Mouse (Mus musculus): ENCODE measurements around the gene Tgm5.
"Not testable (repeated sequence)": the region's sequence is repeated elsewhere in the genome, so short reads cannot be mapped to it uniquely, and the experiment has no call there.

Tgm5 gene

GRCm38 (mm10) chr2:121041098-121041497, 44.5 kb downstream of the Tgm5 start:
- DNase-seq (ENCODE audit: low read depth, low spot score), result peak; percentile 15

DNA sequence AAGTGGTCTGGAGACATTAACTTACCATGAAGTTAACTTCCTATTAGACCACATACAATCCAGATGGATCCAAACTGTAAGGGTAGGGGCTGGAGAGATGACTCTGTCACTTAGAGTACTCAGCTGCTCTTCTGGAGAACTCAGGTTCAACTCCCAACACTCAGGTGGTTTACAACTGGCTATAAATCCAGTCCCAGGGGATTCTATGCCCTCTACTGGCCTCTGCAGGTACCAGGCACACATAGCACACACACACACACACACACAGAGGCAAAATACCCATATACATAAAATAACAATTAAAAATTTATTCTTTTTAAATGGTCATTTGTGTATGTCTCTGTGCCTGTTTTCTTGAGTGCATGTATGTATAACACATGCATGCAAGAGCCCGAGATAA, 46.3 kb downstream of the Tgm5 start:
- no peak for DNase-seq (ENCODE audit: low read depth, low spot score)

DNA sequence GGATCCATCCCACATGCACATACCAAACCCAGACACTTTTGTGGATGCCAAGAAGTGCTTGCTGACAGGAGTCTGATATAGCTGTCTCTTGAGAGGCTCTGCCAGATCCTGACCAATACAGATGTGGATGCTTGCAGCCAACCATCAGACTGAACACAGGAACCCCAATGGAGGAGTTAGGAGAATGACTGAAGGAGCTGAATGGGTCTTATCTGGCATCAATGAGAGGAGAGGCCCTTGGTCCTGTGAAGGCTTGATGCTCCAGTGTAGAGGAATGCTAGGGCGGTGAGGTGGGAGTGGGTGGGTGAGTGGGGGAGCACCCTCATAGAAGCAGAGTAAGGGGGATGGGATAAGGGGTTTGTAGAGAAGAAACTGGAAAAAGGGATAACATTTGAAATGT, 46.8 kb downstream of the Tgm5 start:
- DNase-seq (ENCODE audit: low read depth, low spot score), result not testable (repeated sequence)

DNA sequence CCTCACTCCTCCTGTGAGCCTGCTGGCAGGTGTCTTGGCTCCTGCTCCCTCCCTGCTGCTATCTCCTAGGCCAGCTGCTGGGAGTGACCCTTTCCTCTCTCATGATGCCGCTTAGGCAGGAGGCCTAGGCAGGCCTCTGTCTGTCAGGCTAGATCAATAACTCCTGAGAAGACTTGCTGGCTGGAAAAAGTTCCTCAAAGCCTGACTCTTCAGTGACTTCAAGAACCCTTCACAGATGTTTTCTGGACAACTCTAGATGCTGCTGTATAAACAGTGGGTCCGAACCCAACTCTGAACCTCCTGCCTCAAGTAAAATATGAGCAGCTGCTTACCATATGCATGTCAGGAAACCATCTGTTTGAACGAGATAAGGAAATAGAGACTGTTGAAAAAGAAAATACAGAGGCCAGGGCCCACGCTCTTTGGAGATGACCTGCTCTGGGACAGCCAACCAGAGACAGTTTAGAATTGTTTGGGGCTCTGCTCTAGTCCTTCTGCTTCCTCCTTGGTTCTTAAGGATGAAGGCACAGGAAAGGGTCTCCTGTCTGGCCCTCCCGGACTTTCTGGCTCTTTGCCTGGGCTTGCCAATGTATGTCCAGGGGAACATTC, 48.8 kb downstream of the Tgm5 start, which contains the start of gene Epb42:
Gene Epb42, minus strand, starts transcription at position 340 of the 609 bp plus-strand sequence.
- DNase-seq (ENCODE audit: low read depth, low spot score), result no peak

DNA sequence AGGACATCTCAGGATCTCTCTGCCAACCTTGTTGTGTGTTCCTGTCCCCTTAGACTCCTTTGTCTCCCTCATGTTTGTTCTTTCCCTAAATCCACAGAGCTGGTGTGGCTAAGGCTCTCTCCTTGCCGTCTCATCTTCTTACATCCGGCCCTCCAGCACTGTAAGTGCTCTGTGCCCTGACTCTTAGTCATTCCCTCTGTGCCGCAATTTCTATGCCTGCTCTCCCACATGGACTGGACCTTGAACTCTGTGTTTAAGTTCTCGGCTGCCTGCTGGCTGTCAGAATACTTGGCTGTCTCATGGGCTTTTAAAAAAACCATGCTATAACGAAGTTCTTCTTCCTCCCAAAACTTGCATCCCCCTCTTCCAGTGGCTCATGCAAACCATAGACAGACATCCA, 62.7 kb downstream of the Tgm5 start:
- DNase-seq (ENCODE audit: low read depth, low spot score), result no peak

DNA sequence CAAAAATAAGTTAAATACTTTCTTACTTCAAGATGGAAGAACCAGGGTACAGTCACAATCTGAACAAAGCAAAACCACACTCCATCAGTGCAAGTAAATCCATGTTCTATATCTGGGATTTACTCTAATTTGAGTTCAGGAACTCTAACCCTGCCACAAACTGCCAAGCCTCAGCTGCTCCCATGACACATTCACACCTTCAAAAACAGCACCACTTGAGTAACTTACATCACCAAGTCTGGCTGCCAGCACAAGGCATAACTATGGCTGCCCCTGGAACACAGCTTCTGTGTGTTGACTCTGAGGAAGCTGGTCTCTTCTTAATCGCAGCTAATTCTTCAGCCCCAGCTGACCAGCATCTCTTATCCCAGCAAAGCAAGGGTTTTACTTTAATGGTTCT, 68.5 kb downstream of the Tgm5 start:
- no peak for DNase-seq (ENCODE audit: low read depth, low spot score)

- no peak for DNase-seq (ENCODE audit: low read depth, low spot score)
These were observed 69.4 kb downstream of the Tgm5 start for GRCm38 (mm10) chr2:121016226-121016625.

DNA sequence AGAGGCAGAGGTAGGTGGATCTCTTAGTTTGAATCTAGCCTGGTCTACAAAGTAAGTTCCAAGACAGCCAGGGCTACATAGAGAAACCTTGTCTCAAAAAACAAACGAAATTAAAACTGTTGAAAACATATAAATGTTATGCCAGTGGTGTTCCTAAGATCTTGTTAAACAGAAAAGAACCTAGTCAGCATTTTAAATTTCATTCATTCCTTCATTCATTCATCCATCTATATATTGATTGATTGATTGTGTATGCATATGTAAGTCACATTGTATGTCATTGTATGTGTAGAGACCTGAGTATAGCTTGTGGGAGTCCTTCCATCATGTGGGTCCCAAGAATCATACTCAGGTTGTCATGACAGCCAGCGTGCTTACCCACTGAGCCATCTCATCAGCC, 70.1 kb downstream of the Tgm5 start:
- DNase-seq (ENCODE audit: low read depth, low spot score), result no peak

- DNase-seq (ENCODE audit: low read depth, low spot score), result no peak
These were observed 73.0 kb downstream of the Tgm5 start for GRCm38 (mm10) chr2:121012676-121013075.

- DNase-seq (ENCODE audit: low read depth, low spot score), result no peak
These were observed 76.5 kb downstream of the Tgm5 start for GRCm38 (mm10) chr2:121009071-121009677.

DNA sequence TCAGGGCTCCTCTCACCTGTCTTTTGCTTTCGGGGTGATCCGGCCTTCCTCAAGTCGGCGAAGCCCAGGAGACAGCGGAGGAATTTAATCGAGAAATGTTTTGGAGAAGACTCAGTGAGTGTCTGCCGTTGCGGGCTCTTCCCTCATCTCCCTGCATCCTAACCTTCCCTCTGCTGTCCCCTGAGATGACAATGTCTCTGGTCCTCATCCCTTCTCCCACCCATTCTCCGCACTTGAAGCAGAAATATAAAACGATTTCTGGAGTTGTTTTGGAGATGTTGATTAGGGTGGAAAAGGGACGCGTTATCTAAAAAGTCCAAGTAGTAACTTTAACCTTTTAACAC, 77.0 kb downstream of the Tgm5 start:
- no peak for DNase-seq (ENCODE audit: low read depth, low spot score)

- DNase-seq (ENCODE audit: low read depth, low spot score), result peak; percentile 93
These were observed 77.5 kb downstream of the Tgm5 start, which contains the start of gene Ccndbp1 for GRCm38 (mm10) chr2:121007925-121008663. TSS of gene Ccndbp1 (plus strand) at chr2:121008403.

GRCm38 (mm10) chr2:121006986-121007385, 78.7 kb downstream of the Tgm5 start:
- DNase-seq (ENCODE audit: low read depth, low spot score), result no peak

GRCm38 (mm10) chr2:121004018-121004811, 81.4 kb downstream of the Tgm5 start:
- DNase-seq (ENCODE audit: low read depth, low spot score), result no peak

DNA sequence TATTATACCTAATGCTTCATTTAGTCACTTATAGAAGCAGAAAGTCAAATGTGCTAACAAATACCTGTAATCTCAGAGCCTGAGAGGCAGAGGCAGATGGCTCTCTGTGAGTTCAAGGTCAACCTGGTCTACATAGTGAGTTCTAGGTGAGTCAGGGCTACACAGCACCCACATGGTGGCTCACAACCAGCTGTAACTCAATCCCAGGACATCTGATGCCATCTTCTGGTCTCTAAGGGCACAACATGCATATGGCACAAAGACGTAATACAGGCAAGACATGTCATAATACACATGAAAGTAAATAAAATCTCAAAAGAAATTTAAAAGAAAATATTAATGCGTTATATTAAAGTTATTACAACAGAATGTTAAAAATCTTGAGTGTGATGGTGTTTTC, 82.1 kb downstream of the Tgm5 start:
- DNase-seq (ENCODE audit: low read depth, low spot score), result peak; percentile 21

GRCm38 (mm10) chr2:120998863-120999262, 86.8 kb downstream of the Tgm5 start:
- no peak for DNase-seq (ENCODE audit: low read depth, low spot score)

GRCm38 (mm10) chr2:120996607-120997006, 89.0 kb downstream of the Tgm5 start:
- not testable (repeated sequence) for DNase-seq (ENCODE audit: low read depth, low spot score)
